Mouse (Mus musculus) kidney, embryonic 14.5 days (tissue): ENCODE data around the gene Ppip5k2. TPM values are rescaled to one million over a fixed set of nuclear protein-coding genes. Genes with fewer than 3 reads are reported as not detected.
"Not testable (repeated sequence)": the region's sequence is repeated elsewhere in the genome, so short reads cannot be mapped to it uniquely, and the experiment has no call there.

ENCODE experiments used
- ATAC-seq: fragments of 200-750 bp; cut with Nextera tagmentation; 2 replicates; pipeline ENCODE4 v1.8.0; 2017; ENCODE audit warnings: moderate number of reproducible peaks, mild to moderate bottlenecking, moderate TSS enrichment, moderate library complexity; ENCODE audit not compliant: low FRiP score, low TSS enrichment
- H3K27ac ChIP-seq: fragments of 300-500 bp; sonication (generic); 2 replicates; pipeline ENCODE4 v1.5.1; 2014; ENCODE audit warnings: low read depth, mild to moderate bottlenecking, low read length, moderate library complexity, mixed read lengths
- H3K27me3 ChIP-seq: fragments of 300-500 bp; sonication (generic); 2 replicates; pipeline ENCODE4 v1.6.1; 2014; ENCODE audit warnings: mild to moderate bottlenecking, low read length; ENCODE audit not compliant: control insufficient read depth, insufficient read depth
- H3K36me3 ChIP-seq: fragments of 300-500 bp; sonication (generic); 2 replicates; pipeline ENCODE4 v1.6.1; 2014; ENCODE audit warnings: low read length, mixed read lengths; ENCODE audit not compliant: control insufficient read depth, insufficient read depth
- H3K4me1 ChIP-seq: fragments of 300-500 bp; sonication (generic); 2 replicates; pipeline ENCODE4 v1.6.1; 2014; ENCODE audit warnings: low read length, mixed read lengths; ENCODE audit not compliant: control insufficient read depth, insufficient read depth
- H3K4me2 ChIP-seq: fragments of 300-500 bp; sonication (generic); replicated peaks from 2 replicates; pipeline ENCODE4 v1.6.1; 2014; ENCODE audit warnings: low read depth, mild to moderate bottlenecking, low read length
- H3K4me3 ChIP-seq: fragments of 300-500 bp; sonication (generic); 2 replicates; pipeline ENCODE4 v1.5.1; 2014; ENCODE audit warnings: mild to moderate bottlenecking, low read length
- H3K9ac ChIP-seq: fragments of 300-500 bp; sonication (generic); 2 replicates; pipeline ENCODE4 v1.6.1; 2014; ENCODE audit warnings: low read depth, mild to moderate bottlenecking, low read length, moderate library complexity
- H3K9me3 ChIP-seq: fragments of 300-500 bp; sonication (generic); 2 replicates; pipeline ENCODE4 v1.6.1; 2016; ENCODE audit warnings: low read length; ENCODE audit not compliant: control insufficient read depth
- WGBS: fragments of 180-500 bp; shearing (Covaris S2); extraction: QIAGEN DNeasy Blood & Tissue Kit; methylation state at CpG from one replicate; pipeline ENCODE4 v1.1.7; 2014; 5-methylcytosine and 5-hydroxymethylcytosine counted together
- polyA plus RNA-seq: library from polyadenylated mRNA; unstranded; fragments of >200 nt; fragmentation: Nextera tagmentation; extraction: Ambion mirVana; gene quantifications from 2 replicates; pipeline ENCODE4 v1.2.1, GENCODE M21; 2014

The Ppip5k2 gene
- polyA plus RNA-seq, 1 experiment from 2014 or later, result 48.5 TPM

GRCm38 (mm10) chr1:97768089-97768488 lies 2.1 kb downstream of the Ppip5k2 start:
- H3K4me1 ChIP-seq, result 0 out of 2 replicates have a peak, but pooled peaks cover 6% of the 10 kb centered on the region
- WGBS, result 83% methylated on average over 2 of the region's 2 CpGs
- H3K27me3 ChIP-seq, result no peaks in the 10 kb centered on the region
- H3K4me3 ChIP-seq, result no peak overlapping the region; the same call in 1 of the 2 replicates
- H3K4me2 ChIP-seq, result peak overlapping the region; percentile 54; the same call in 1 of the 2 replicates
- no peak overlapping the region for H3K9ac ChIP-seq
- no peak for ATAC-seq
- no peaks in the 10 kb centered on the region for H3K36me3 ChIP-seq
- H3K9me3 ChIP-seq, result no peaks in the 10 kb centered on the region
- no peak overlapping the region for H3K27ac ChIP-seq

GRCm38 (mm10) chr1:97765712-97766111 lies 4.5 kb downstream of the Ppip5k2 start:
- H3K27ac ChIP-seq, H3K9me3 ChIP-seq, H3K9ac ChIP-seq, ATAC-seq, H3K4me1 ChIP-seq, H3K36me3 ChIP-seq, H3K4me2 ChIP-seq, H3K4me3 ChIP-seq, H3K27me3 ChIP-seq: not testable (repeated sequence)
- WGBS, result 80% methylated on average over 4 of the region's 4 CpGs

DNA sequence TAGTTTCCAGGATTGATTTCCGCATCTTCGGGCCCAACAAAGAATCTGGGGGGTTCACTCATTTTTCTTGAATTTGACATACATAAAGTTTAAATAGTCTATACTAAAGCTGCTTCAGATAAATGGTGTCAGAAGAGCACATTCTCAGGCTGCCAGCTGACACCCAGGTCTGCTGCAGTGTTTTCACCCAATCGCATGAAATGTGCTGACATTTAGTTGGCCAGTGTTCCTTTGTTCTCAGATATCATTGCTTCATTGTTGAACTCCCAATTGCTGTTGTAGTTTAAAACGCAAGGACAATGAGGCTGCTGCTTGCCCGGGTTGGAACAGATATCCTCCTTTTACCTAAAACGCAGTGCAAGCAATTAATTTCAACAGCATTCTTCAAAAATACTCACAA lies 8.7 kb downstream of the Ppip5k2 start:
- Histone ChIP-seq H3K9ac (no peak overlapping the region), H3K27me3 (no peaks in the 10 kb centered on the region), H3K4me3 (no peak overlapping the region), H3K27ac (no peak overlapping the region), H3K4me2 (no peak overlapping the region), H3K9me3 (no peaks in the 10 kb centered on the region), H3K4me1 (no peaks in the 10 kb centered on the region), H3K36me3 (peaks cover 8% of the 10 kb centered on the region; the same call in 1 of the 2 replicates)
- ATAC-seq, result no peak
- 90% methylated on average over 6 of the region's 6 CpGs for WGBS

DNA sequence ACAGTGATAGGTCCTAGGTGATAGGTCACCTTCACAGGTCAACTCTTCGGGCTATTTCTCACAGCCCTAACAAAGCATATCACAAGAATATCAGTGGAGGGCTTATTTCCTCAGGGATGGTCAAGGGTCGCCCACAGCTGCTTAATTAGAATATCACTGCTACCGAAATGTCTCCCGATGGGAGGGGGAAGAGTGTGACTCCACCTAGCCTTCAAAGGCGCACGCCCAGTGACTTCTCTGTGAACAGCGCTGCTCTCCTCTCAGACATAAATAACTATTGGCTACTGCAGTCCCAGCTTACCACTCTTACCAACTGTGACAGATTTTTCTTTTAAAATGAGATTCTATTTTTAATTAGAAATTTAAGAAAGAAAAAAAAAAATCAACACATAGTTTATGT lies 9.6 kb downstream of the Ppip5k2 start:
- WGBS, result 82% methylated on average over 7 of the region's 7 CpGs
- H3K27me3 ChIP-seq, result no peaks in the 10 kb centered on the region
- no peak overlapping the region for H3K4me2 ChIP-seq
- no peak overlapping the region for H3K27ac ChIP-seq
- H3K9ac ChIP-seq, result no peak overlapping the region
- no peaks in the 10 kb centered on the region for H3K9me3 ChIP-seq
- H3K36me3 ChIP-seq, result peaks cover 11% of the 10 kb centered on the region; the same call in 1 of the 2 replicates
- H3K4me3 ChIP-seq, result no peak overlapping the region
- no peaks in the 10 kb centered on the region for H3K4me1 ChIP-seq
- no peak for ATAC-seq

DNA sequence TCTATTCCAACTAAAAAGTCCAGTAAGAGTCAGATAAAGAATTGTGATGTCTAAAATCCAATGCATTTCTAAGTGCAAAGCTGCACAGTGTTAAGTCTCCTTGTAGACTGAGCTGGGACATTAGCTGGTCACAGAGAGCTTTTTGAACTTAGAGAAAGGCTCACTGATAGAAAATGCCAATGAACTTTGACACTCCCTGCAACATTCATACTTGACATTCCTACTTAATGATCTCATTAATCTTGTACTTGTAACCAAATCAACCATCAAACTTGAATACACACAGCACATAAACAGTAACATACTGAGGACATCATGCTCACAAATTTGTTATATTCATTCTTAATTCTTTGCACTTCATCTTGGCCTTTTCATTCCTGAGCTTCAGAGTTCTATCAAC lies 10.4 kb downstream of the Ppip5k2 start:
- Histone ChIP-seq H3K9me3 (no peaks in the 10 kb centered on the region), H3K27ac (no peak overlapping the region), H3K4me2 (no peak overlapping the region), H3K9ac (no peak overlapping the region), H3K4me3 (no peak overlapping the region), H3K4me1 (no peaks in the 10 kb centered on the region), H3K27me3 (no peaks in the 10 kb centered on the region), H3K36me3 (peaks cover 16% of the 10 kb centered on the region; the same call in 1 of the 2 replicates)
- no peak for ATAC-seq

GRCm38 (mm10) chr1:97754392-97754791 lies 15.8 kb downstream of the Ppip5k2 start:
- WGBS, result 81% methylated on average over 4 of the region's 4 CpGs
- H3K9ac ChIP-seq, result no peak overlapping the region
- H3K36me3 ChIP-seq, result peaks cover 36% of the 10 kb centered on the region
- no peak for ATAC-seq
- H3K27ac ChIP-seq, result no peak overlapping the region
- no peak overlapping the region for H3K4me3 ChIP-seq
- no peaks in the 10 kb centered on the region for H3K4me1 ChIP-seq
- H3K27me3 ChIP-seq, result no peaks in the 10 kb centered on the region
- H3K9me3 ChIP-seq, result no peaks in the 10 kb centered on the region
- no peak overlapping the region for H3K4me2 ChIP-seq

GRCm38 (mm10) chr1:97753216-97753615 lies 17.0 kb downstream of the Ppip5k2 start:
- Histone ChIP-seq H3K27ac (no peak overlapping the region), H3K9me3 (no peaks in the 10 kb centered on the region), H3K4me1 (no peaks in the 10 kb centered on the region), H3K4me2 (no peak overlapping the region), H3K9ac (no peak overlapping the region), H3K27me3 (no peaks in the 10 kb centered on the region), H3K4me3 (no peak overlapping the region), H3K36me3 (peaks cover 38% of the 10 kb centered on the region)
- ATAC-seq, result no peak

DNA sequence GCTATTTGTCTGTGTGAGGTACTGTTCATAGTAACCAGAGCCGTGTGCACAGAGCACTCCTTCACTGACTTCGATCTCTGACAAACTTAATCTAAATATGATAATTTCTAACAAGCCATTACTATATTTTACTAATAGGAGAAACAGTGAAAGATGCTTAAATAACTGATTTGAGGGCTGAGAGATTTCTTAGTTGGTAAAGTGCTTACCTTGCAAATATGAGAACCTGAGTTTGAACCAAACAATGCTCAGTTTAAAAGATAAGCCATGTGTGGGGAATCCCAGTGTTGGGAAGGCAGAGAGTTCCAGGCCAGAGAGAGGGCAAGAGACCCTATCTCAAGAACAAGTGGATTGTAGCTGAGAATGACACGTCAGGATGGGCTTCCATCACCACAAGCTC lies 22.0 kb downstream of the Ppip5k2 start:
- Histone ChIP-seq H3K4me2 (no peak overlapping the region), H3K36me3 (peaks cover 55% of the 10 kb centered on the region), H3K27me3 (no peaks in the 10 kb centered on the region), H3K9ac (no peak overlapping the region), H3K4me3 (no peak overlapping the region), H3K4me1 (no peaks in the 10 kb centered on the region), H3K9me3 (no peaks in the 10 kb centered on the region), H3K27ac (no peak overlapping the region)
- WGBS, result 84% methylated on average over 3 of the region's 3 CpGs
- no peak for ATAC-seq

DNA sequence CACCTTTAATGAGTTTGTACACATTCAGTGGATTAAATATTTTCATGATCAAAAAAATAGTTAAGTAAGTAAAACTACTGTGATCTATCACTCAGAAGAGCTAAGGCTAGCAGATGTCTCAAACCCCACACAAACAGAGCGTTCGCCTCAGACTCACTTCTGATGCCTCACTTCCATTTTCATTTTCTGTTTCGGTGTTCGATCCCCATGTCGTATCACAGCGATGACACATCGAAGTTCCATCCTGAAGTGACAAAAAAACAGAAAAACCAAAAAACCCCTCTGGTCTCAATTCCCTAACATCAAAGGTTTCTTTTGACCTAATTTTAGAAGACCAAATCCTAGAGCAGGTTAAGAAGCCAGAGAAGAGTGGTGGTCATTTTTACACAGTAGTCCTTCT lies 23.9 kb downstream of the Ppip5k2 start:
- Histone ChIP-seq H3K4me1 (no peaks in the 10 kb centered on the region), H3K9me3 (no peaks in the 10 kb centered on the region), H3K36me3 (peaks cover 50% of the 10 kb centered on the region), H3K4me3 (no peak overlapping the region), H3K4me2 (no peak overlapping the region), H3K27ac (no peak overlapping the region), H3K27me3 (no peaks in the 10 kb centered on the region), H3K9ac (no peak overlapping the region)
- WGBS, result 97% methylated on average over 7 of the region's 7 CpGs
- ATAC-seq, result no peak

DNA sequence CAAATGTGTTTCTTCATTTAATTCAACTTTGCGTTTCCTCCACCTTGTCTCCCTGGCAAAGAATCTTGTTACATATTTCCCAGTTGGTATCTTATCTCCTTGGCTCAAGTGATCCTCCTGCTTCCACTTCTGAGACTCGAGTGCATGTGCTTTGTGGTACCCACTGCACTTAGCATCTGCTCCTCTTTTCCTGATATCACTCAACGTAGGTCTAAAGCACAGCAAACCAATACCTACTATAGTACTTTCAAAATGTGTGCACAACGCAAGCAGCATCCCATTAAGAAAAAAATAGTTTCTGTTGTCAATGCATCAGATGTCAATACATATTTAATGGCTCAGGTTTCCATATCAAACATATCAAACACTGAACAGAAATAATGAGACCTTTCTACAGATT lies 24.5 kb downstream of the Ppip5k2 start:
- H3K9ac ChIP-seq, result no peak overlapping the region
- WGBS, result 94% methylated on average over 4 of the region's 4 CpGs
- H3K4me1 ChIP-seq, result no peaks in the 10 kb centered on the region
- no peaks in the 10 kb centered on the region for H3K9me3 ChIP-seq
- ATAC-seq, result no peak
- peaks cover 51% of the 10 kb centered on the region for H3K36me3 ChIP-seq
- no peaks in the 10 kb centered on the region for H3K27me3 ChIP-seq
- H3K27ac ChIP-seq, result no peak overlapping the region
- no peak overlapping the region for H3K4me3 ChIP-seq
- no peak overlapping the region for H3K4me2 ChIP-seq
